Mouse (Mus musculus) ES-Bruce4 (cell line): ENCODE measurements around the gene Gm5134.

ENCODE experiments used
- CTCF ChIP-seq: IDR thresholded peaks from one replicate; pipeline ENCODE4 v1.8.1; 2011; ENCODE audit warnings: low read depth, low read length
- EP300 ChIP-seq: IDR thresholded peaks from 2 replicates; pipeline ENCODE4 v1.6.1; 2011; ENCODE audit warnings: low read depth, low read length; ENCODE audit not compliant: insufficient read depth
- POLR2A ChIP-seq: IDR thresholded peaks from one replicate; pipeline ENCODE4 v1.8.1; 2011; ENCODE audit warnings: low read length; ENCODE audit not compliant: insufficient read depth

DNA sequence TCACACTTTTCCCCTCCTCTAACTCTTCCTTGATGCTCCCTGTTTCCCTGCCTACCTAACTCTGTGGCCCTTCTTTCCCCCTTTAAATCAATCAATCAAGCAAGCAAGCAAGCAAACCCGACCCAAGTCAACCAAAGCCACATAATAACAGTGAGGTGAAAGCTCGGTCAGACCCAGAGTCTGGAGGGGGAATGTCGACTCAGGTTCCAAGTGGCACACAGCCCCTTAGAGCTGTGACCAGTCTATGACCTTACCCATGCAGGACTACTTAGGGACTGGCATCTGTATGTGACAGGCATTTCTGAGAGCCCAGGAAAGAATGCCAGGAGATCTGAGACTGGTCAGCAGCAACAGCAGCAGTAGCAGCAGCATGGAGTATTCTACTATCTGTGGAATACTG is 42.0 kb downstream of the Gm5134 start:
- TF ChIP-seq POLR2A, result no peak
- TF ChIP-seq CTCF, result no peak
- TF ChIP-seq EP300, result no peak
